Mouse (Mus musculus) cerebral cortex, adult 2 months (tissue): Measurements from ENCODE around the gene Vsx2.

Source experiments
- WGBS: fragments of 180-500 bp; shearing (Covaris S2); methylation state at CpG from one replicate; pipeline ENCODE4 v1.1.7; 2018; 5-methylcytosine and 5-hydroxymethylcytosine counted together

Vsx2 gene

DNA sequence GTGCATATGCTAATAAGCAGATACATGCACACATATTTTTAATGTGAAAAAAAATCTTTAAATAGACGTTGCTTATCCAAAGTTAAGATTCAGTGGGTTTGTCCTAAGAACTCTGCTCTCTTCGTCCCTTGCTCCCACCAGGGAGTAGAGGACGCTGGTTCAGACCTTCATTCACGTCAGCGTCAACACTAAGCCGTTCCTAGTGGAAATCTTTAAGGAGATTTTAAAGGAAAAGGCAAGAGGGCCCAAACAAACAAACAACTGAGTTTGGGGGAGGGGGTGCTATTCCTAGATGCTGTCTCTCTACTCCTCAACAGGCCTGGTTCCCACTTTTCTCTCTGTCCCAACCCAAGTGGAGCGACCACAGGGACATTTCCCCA, 2.8 kb downstream of the Vsx2 start:
- WGBS: 22% methylated on average over 7 of the region's 7 CpGs

- WGBS: 32% methylated on average over 7 of the region's 7 CpGs
Observed at GRCm38 (mm10) chr12:84573094-84573493, 3.5 kb downstream of the Vsx2 start.

- WGBS: 72% methylated on average over 11 of the region's 11 CpGs
Observed at GRCm38 (mm10) chr12:84577768-84578439, 8.3 kb downstream of the Vsx2 start.

GRCm38 (mm10) chr12:84578440-84578770, 8.8 kb downstream of the Vsx2 start:
- 60% methylated on average over 5 of the region's 5 CpGs for WGBS

DNA sequence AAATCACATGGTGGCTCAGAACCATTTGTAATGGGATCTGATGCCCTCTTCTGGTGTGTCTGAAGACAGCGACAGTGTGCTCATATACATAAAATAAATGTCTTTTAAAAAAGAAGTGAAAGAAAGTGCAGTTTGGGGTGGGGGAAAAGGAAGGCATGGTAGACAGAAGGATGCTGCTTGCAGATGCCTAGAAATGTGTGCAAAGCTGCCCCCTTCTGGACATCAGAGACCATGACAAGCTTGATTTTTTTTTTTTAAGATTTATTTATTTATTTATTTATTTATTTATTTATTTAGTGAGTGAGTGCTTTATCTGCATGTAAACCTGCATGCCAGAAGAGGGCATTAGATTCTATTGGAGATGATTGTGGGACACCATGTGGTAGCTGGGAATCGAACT, 11.7 kb downstream of the Vsx2 start:
- 91% methylated on average over 2 of the region's 2 CpGs for WGBS

- 1% methylated on average over 54 of the region's 54 CpGs for WGBS
Observed at GRCm38 (mm10) chr12:84589825-84590761, 20.5 kb downstream of the Vsx2 start.

DNA sequence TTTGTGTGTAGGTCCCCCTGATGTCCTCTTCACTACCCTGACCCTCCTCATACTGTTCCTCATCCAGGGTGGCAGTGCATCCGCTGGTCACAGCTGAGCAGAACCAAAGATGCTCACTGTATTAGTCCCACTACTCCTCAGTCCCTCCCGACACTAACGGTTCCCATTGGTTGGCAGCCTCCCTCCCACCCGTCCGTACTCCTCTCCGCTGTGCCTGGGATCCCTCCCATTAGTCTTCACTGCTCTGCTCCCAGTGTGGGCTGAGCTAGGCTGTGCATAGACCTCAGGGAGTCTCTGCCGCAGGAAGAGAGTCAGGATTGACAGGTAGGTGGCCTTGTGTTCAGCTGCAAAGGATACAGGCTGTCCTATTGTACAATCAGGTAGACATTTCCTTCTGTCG, 28.8 kb downstream of the Vsx2 start:
- WGBS: 27% methylated on average over 8 of the region's 8 CpGs

GRCm38 (mm10) chr12:84604001-84604400, 34.4 kb downstream of the Vsx2 start:
- 90% methylated on average over 7 of the region's 7 CpGs for WGBS

- WGBS: 78% methylated on average over 7 of the region's 7 CpGs
Observed at GRCm38 (mm10) chr12:84605860-84606259, 36.3 kb downstream of the Vsx2 start.

DNA sequence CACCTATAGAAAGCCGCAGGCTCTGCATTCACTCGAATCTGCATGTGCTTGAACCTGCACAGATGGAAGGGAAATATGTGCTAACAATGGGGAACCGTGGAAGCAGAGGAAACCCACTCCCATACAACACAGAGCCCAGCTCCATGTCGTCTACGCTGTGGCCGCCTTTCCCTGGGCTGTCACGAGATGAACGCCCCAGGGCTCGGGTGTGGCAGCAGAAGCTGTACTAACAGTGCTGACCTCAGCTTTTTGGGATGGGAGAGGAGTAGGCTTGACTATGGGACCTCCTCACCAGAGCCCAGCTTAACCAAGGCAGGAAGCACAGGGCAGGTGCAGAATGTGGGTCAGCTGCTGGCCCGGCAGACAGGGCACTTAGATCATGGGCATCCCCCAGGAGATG, 42.2 kb downstream of the Vsx2 start:
- WGBS: 89% methylated on average over 10 of the region's 10 CpGs

- WGBS: 86% methylated on average over 8 of the region's 8 CpGs
Observed at GRCm38 (mm10) chr12:84612518-84612917, 43.0 kb downstream of the Vsx2 start.

GRCm38 (mm10) chr12:84614001-84614400, 44.4 kb downstream of the Vsx2 start:
- 86% methylated on average over 11 of the region's 11 CpGs for WGBS

DNA sequence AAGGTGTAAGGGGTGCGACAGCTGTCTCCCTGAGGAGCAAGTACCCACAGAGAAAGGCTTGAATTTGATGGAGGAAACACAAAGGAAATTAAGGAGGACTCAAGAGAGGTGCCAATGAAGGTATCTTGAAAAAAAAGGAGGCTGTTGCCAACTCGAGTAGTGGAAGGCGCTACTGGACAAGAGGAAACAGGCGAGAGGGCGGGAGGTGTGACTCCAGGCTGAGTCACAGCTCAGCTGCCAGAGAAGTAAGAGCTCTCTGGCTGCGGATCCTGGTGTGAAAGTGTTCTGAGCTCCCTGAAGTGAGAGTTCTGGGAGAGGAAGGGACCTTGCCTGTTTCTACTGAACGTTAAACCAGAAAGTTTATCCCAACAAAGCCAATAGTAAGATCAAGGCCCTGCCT, 45.0 kb downstream of the Vsx2 start:
- 51% methylated on average over 7 of the region's 7 CpGs for WGBS

DNA sequence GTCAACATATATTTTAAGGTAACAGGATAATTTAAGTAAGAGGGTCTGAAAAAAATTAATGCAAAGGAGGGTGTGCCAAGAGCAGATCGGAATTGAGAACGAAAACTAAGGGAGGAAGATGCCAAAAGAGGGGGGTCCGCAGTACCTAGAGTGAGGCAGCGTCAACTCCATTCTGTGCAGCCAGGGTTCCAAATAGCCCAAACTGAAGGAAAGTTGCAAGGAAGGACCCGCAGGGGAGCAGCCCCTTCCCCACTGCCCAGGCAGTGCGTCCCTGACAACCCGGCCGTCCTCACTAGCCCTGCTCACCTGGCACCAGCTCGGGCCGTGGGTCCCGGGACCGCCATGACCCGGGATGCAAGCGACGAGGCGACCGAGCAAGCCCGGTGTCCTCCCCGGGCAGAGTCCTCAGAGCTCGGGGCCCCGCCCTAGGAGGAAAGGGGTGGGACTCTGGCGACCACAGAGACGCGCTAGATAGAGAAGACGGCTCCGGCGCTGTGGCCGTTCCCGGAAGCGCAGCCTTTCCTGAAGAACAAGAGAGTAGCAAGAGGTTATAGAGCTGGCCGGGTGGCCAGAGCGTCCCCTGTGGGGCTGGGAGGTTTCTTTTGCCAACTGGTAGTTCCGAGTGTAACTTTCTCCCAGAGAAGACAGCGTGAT, 47.5 kb downstream of the Vsx2 start, which contains the start of gene Abcd4:
Gene Abcd4, minus strand, starts transcription at position 437 of the 654 bp plus-strand sequence.
- under 1% methylated on average over 34 of the region's 34 CpGs for WGBS

- 2% methylated on average over 10 of the region's 10 CpGs for WGBS
Observed at GRCm38 (mm10) chr12:84617663-84618062, 48.1 kb downstream of the Vsx2 start.

GRCm38 (mm10) chr12:84624601-84625000, 55.0 kb downstream of the Vsx2 start:
- 37% methylated on average over 8 of the region's 8 CpGs for WGBS

- WGBS: 10% methylated on average over 9 of the region's 9 CpGs
Observed at GRCm38 (mm10) chr12:84625116-84625515, 55.6 kb downstream of the Vsx2 start.

DNA sequence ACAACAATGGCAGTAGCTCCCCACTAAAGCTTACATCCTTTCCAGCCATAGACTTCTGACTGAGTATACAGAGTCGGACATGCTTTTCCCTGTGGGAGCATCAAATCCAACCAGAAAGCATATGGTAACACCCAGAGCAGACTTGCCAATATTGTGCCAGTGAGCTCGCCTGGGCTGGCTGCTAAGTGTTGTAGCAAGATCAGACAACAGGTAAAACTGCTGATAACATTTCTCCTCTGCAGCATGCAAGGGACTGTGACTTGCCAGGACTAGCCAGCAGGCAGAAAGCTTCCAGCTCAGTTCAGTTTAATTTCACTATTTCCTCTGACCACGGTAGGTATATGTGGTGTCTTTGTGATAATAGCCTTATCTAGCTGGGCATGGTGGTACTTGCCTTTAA, 62.3 kb downstream of the Vsx2 start:
- WGBS: 74% methylated on average over 3 of the region's 3 CpGs

- 13% methylated on average over 6 of the region's 6 CpGs for WGBS
Observed at GRCm38 (mm10) chr12:84640253-84640652, 70.7 kb downstream of the Vsx2 start.

- 15% methylated on average over 9 of the region's 9 CpGs for WGBS
Observed at GRCm38 (mm10) chr12:84640654-84641053, 71.1 kb downstream of the Vsx2 start, which contains the start of gene Vrtn. Gene Vrtn, plus strand, starts transcription at chr12:84641019.
